Mouse (Mus musculus) E14TG2a.4 (cell line): Measurements from ENCODE around the gene Slc39a11.

Experiments used
- H3K27me3 ChIP-seq: 2 replicates; pipeline ENCODE4 v1.6.1; 2014; ENCODE audit warnings: low read length, control low read depth; ENCODE audit not compliant: insufficient read depth
- H3K36me3 ChIP-seq: 2 replicates; pipeline ENCODE4 v1.6.1; 2014; ENCODE audit warnings: low read length, control low read depth; ENCODE audit not compliant: insufficient read depth
- H3K4me1 ChIP-seq: replicated peaks from 2 replicates; pipeline ENCODE4 v1.6.1; 2014; ENCODE audit warnings: low read depth, low read length, control low read depth
- H3K4me3 ChIP-seq: replicated peaks from 2 replicates; pipeline ENCODE4 v1.5.1; 2014; ENCODE audit warnings: mild to moderate bottlenecking, low read length
- H3K9me3 ChIP-seq: 2 replicates; pipeline ENCODE4 v1.6.1; 2014; ENCODE audit warnings: low read length, control low read depth
- CTCF ChIP-seq: conservative IDR thresholded peaks from 2 replicates; pipeline ENCODE4 v1.5.1; 2014; ENCODE audit warnings: low read length
- NANOG ChIP-seq: IDR thresholded peaks from 2 replicates; pipeline ENCODE4 v1.6.1; 2014; ENCODE audit warnings: borderline replicate concordance, low read length, mixed read lengths
- POU5F1 ChIP-seq: IDR thresholded peaks from 2 replicates; pipeline ENCODE4 v1.6.1; 2014; ENCODE audit warnings: low read length, borderline replicate concordance

Slc39a11 gene

GRCm38 (mm10) chr11:113355932-113356331, 293.9 kb downstream of the Slc39a11 start:
- Histone ChIP-seq H3K4me1 (peaks cover 16% of the 10 kb centered on the region), H3K27me3 (no peaks in the 10 kb centered on the region), H3K9me3 (peaks cover 4% of the 10 kb centered on the region), H3K36me3 (no peaks in the 10 kb centered on the region), H3K4me3 (no peak overlapping the region)
- TF ChIP-seq CTCF (no peak), POU5F1 (no peak), NANOG (no peak)

GRCm38 (mm10) chr11:113352085-113352815, 297.6 kb downstream of the Slc39a11 start:
- no peak for TF ChIP-seq POU5F1
- no peak for TF ChIP-seq CTCF
- TF ChIP-seq NANOG, result no peak
- no peak overlapping the region for H3K4me3 ChIP-seq
- peaks cover 10% of the 10 kb centered on the region; the same call in 1 of the 2 replicates for H3K9me3 ChIP-seq
- no peaks in the 10 kb centered on the region for H3K27me3 ChIP-seq
- H3K36me3 ChIP-seq, result no peaks in the 10 kb centered on the region
- peaks cover 16% of the 10 kb centered on the region for H3K4me1 ChIP-seq

- H3K9me3 ChIP-seq, result peaks cover 10% of the 10 kb centered on the region; the same call in 1 of the 2 replicates
- TF ChIP-seq NANOG (no peak), CTCF (peak; percentile 62), POU5F1 (no peak)
- H3K4me1 ChIP-seq, result peaks cover 10% of the 10 kb centered on the region
- no peaks in the 10 kb centered on the region for H3K27me3 ChIP-seq
- H3K36me3 ChIP-seq, result no peaks in the 10 kb centered on the region
- H3K4me3 ChIP-seq, result no peak overlapping the region
Measured at GRCm38 (mm10) chr11:113350583-113350982, 299.3 kb downstream of the Slc39a11 start.

GRCm38 (mm10) chr11:113346895-113347514, 302.9 kb downstream of the Slc39a11 start:
- no peaks in the 10 kb centered on the region for H3K36me3 ChIP-seq
- peaks cover 10% of the 10 kb centered on the region; the same call in 1 of the 2 replicates for H3K9me3 ChIP-seq
- no peak overlapping the region for H3K4me3 ChIP-seq
- H3K4me1 ChIP-seq, result peaks cover 12% of the 10 kb centered on the region
- peaks cover 4% of the 10 kb centered on the region; the same call in 1 of the 2 replicates for H3K27me3 ChIP-seq
- TF ChIP-seq NANOG (no peak), CTCF (no peak), POU5F1 (no peak)

GRCm38 (mm10) chr11:113339770-113340169, 310.1 kb downstream of the Slc39a11 start:
- H3K4me3 ChIP-seq, result no peak overlapping the region
- H3K9me3 ChIP-seq, result peaks cover 12% of the 10 kb centered on the region
- peaks cover 4% of the 10 kb centered on the region; the same call in 1 of the 2 replicates for H3K27me3 ChIP-seq
- H3K4me1 ChIP-seq, result peaks cover 21% of the 10 kb centered on the region
- TF ChIP-seq POU5F1, result no peak
- no peaks in the 10 kb centered on the region for H3K36me3 ChIP-seq

- H3K9me3 ChIP-seq, result peaks cover 12% of the 10 kb centered on the region
- TF ChIP-seq NANOG (no peak), POU5F1 (no peak), CTCF (no peak)
- peaks cover 4% of the 10 kb centered on the region; the same call in 1 of the 2 replicates for H3K27me3 ChIP-seq
- peaks cover 23% of the 10 kb centered on the region for H3K4me1 ChIP-seq
- no peak overlapping the region for H3K4me3 ChIP-seq
- H3K36me3 ChIP-seq, result no peaks in the 10 kb centered on the region
Measured at GRCm38 (mm10) chr11:113338581-113338980, 311.3 kb downstream of the Slc39a11 start.

- TF ChIP-seq NANOG (no peak), POU5F1 (no peak), CTCF (no peak)
- Histone ChIP-seq H3K9me3 (peaks cover 12% of the 10 kb centered on the region), H3K4me1 (peaks cover 48% of the 10 kb centered on the region), H3K4me3 (no peak overlapping the region), H3K27me3 (no peaks in the 10 kb centered on the region), H3K36me3 (no peaks in the 10 kb centered on the region)
Measured at GRCm38 (mm10) chr11:113335706-113336105, 314.2 kb downstream of the Slc39a11 start.

GRCm38 (mm10) chr11:113334444-113334881, 315.4 kb downstream of the Slc39a11 start:
- Histone ChIP-seq H3K36me3 (no peaks in the 10 kb centered on the region), H3K4me1 (peaks cover 60% of the 10 kb centered on the region), H3K4me3 (no peak overlapping the region), H3K27me3 (no peaks in the 10 kb centered on the region), H3K9me3 (peaks cover 12% of the 10 kb centered on the region)
- TF ChIP-seq NANOG (no peak), CTCF (no peak), POU5F1 (no peak)
